Mouse (Mus musculus) thymus, adult 2 months (tissue): ENCODE results near the gene Ropn1l.

Experiments
- CTCF ChIP-seq: fragments of 200-500 bp; IDR thresholded peaks from 2 replicates; pipeline ENCODE4 v1.5.1; 2012; ENCODE audit warnings: mild to moderate bottlenecking, control low read depth, low read length, moderate library complexity, borderline replicate concordance; ENCODE audit not compliant: control insufficient read depth, poor library complexity, insufficient read depth; ENCODE audit errors: extremely low read depth
- POLR2A ChIP-seq: fragments of 200-500 bp; IDR thresholded peaks from 2 replicates; pipeline ENCODE4 v1.6.1; 2012; ENCODE audit warnings: mild to moderate bottlenecking, low read length, control low read depth, moderate library complexity; ENCODE audit not compliant: control insufficient read depth, poor library complexity, insufficient read depth; ENCODE audit errors: extremely low read depth

- no peak for TF ChIP-seq CTCF
- no peak for TF ChIP-seq POLR2A
Observed at GRCm38 (mm10) chr15:31417796-31418685, 35.5 kb downstream of the Ropn1l start.
